Mouse (Mus musculus) Patski (cell line): Measurements from ENCODE around the gene Begain. TPM values are rescaled to one million over a fixed set of nuclear protein-coding genes. Genes with fewer than 3 reads are reported as not detected.

Source experiments
- ATAC-seq: fragments of 100-300 bp; one replicate; pipeline ENCODE4 v1.8.0; 2021
- CTCF ChIA-PET: fragments of 350-600 bp; sonication (Branson Sonifier 250); formaldehyde crosslinking; loops from one replicate; lab custom pipeline; 2022; ENCODE audit warnings: inconsistent platforms; lab: Charles Lee
- POLR2A ChIA-PET: fragments of 350-600 bp; sonication (Branson Sonifier 250); formaldehyde crosslinking; loops from one replicate; lab custom pipeline; 2022; ENCODE audit warnings: antibody characterized with exemption, inconsistent platforms; lab: Charles Lee
- DNase-seq: peaks from one replicate; pipeline ENCODE4 v3.0.0-alpha.2; 2011; ENCODE audit warnings: low read depth, low spot score
- H3K27me3 ChIP-seq: fragments of 371-371 bp; one replicate; pipeline ENCODE4 v1.5.1; 2021
- CTCF ChIP-seq: fragments of 100-300 bp; IDR thresholded peaks from one replicate; pipeline ENCODE4 v1.5.1; 2021
- in situ Hi-C: fragments of 300-500 bp; cut with MboI; formaldehyde crosslinking; loops from 3 replicates; pipeline ENCODE4 v1.11.1; 2018; ENCODE audit warnings: low pct_unique_long_range_greater_than_20kb, mixed read lengths
- polyA plus RNA-seq: library from polyadenylated mRNA; unstranded; gene quantifications from one replicate; pipeline ENCODE4 v1.2.3, GENCODE M21; 2021

Begain gene
- 0.28 TPM for polyA plus RNA-seq

DNA sequence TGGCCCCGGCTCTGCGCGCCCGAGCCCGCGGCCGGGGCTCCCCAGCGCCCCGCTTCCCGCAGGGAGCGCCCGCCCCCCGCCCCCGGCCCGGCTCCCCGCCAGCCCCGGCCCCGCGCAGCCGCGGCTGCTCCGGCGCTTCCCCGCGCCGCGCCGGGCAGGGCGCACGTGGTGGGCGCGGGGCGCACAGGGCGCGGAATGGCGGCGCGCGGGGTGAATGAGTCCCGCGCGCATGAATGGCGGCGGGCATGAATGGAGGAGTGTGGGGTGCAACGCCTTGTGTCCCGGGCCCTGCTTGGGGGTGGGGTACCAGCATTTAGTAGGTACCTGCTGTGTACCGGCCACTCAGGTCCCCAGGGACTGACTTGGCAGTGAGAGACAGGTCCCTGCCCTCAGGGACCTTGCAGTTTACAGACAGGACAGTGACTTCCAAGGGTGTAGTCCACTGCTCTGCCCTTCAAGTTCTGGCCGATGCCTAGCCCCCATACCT is at the start of gene Begain:
Gene Begain (minus strand): TSS at position 51 of the 487 bp plus-strand sequence.
- peaks cover 28% of the 10 kb centered on the region for H3K27me3 ChIP-seq
- ATAC-seq = no peak
- CTCF ChIA-PET = no interaction called here
- TF ChIP-seq CTCF = no peak
- no peak for DNase-seq
- POLR2A ChIA-PET = no interaction called here
- in situ Hi-C loops = no loop called here

DNA sequence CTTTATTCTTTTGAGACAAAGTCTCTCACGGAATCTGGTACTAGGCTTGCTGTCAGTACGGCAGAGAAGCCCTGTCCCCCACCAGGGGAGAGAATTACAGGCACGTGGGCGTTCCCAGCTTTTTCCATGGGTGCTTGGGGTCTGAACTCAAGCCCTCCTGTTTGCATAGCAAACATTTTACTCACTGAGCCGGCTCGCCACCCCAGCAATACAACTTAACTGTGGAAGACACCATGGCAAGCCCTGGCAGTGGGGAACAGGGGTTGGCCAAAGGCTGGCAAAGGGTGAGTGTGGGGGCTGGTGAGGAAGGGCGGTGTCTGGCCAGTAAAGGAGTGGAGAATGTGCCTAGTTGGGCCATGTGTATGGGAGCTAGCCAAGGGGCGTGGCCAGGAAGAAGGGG is 47.7 kb upstream of the Begain start:
- H3K27me3 ChIP-seq = peaks cover 11% of the 10 kb centered on the region
- POLR2A ChIA-PET = no interaction called here
- CTCF ChIA-PET = no interaction called here
- no peak for DNase-seq
- TF ChIP-seq CTCF = no peak
- in situ Hi-C loops = loop anchor here (5.0 kb wide), 1 partner anchor 37 kb away; no protein-coding TSS in a partner anchor
- no peak for ATAC-seq

DNA sequence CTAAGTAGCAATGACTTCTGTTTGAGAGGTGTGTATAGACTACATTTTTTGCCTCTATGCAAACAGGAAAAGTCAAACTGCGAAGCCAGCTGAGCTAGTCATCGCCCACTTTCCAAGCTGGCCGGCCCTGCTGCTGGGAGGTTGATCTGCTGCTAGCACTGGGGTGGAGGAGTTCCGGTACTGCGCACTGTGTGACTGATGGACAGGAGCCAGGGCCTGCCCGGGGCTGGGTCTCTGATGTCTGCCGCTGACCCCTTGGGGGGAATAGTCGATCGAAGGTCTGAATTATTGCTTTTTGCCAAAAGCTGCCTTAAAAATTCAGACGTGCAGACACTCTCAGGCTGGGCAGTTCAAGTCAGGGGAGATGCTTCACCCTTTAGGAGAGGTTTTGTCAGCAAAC is 47.1 kb upstream of the Begain start:
- no peak for DNase-seq
- in situ Hi-C loops = loop anchor here (5.0 kb wide), 1 partner anchor 37 kb away; no protein-coding TSS in a partner anchor
- CTCF ChIA-PET = no interaction called here

DNA sequence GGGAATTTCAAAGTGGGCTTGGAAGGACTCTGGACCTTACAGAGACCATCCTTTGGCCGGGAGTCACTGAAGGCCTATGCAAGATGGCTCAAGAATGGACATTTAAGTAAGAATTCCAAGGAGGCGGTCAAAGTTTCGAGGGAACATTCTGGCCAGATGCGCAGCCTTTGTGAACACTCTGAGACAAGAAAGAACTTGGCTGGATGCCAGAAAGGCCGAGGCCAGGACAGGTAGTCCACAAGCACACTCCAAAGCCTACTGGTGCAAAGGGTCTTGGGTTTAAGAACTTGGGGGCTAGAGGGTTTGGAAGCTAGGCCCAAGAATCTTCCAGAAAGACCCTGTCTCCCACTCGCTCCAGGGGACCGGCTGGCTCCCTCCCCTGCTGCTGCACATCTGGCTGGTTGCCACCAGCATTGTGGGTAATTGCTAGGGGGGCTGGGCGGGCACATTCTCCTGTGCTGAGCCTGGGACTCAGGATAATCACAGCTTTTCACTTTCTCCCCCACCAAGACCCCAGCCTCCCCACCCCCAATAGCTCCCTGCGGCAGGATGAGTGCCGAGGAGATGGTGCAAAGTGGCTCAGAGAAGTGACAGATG is 45.1 kb upstream of the Begain start:
- no peak for ATAC-seq
- TF ChIP-seq CTCF = no peak
- H3K27me3 ChIP-seq = peaks cover 11% of the 10 kb centered on the region
- DNase-seq = no peak
- ChIA-PET POLR2A (no interaction called here), CTCF (no interaction called here)
- in situ Hi-C loops = no loop called here

More for the DNA sequence above, 47.1 kb upstream of the Begain start:
- peaks cover 11% of the 10 kb centered on the region for H3K27me3 ChIP-seq
- POLR2A ChIA-PET = no interaction called here
- no peak for ATAC-seq
- no peak for TF ChIP-seq CTCF

DNA sequence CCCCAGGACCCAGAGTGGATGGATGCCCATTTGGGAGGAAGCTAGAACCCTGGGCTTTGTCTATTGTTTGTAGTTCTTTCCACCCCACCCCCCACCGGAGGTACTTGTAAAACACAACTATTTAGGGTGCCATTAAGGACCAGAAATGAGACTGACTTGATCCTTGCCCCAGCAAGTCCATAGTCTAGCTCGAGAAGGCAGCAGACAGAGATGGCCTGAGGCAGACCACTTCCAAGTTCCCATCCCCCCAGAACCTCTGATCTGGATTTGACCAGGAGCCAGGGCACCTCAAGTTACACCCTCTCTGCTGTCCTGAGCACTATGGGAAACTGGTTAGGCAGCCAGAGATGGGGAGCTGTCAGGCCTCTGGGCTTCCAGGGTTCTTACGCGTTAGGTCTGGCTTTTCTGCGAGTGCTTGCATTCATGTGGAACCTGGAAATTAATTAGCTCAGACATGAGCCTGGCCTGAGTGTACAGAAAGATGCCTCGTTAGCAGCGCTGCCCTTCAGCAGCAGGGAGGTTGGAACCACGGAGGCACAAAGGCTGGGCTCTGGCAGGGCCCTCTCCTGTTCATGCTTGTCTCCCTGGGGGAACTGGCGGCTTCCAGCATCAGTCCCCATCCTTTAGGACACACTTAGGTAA is 44.5 kb upstream of the Begain start:
- no peak for TF ChIP-seq CTCF
- H3K27me3 ChIP-seq = peaks cover 8% of the 10 kb centered on the region
- ATAC-seq (no peak), DNase-seq (no peak)
- ChIA-PET CTCF (no interaction called here), POLR2A (no interaction called here)
- in situ Hi-C loops = no loop called here

DNA sequence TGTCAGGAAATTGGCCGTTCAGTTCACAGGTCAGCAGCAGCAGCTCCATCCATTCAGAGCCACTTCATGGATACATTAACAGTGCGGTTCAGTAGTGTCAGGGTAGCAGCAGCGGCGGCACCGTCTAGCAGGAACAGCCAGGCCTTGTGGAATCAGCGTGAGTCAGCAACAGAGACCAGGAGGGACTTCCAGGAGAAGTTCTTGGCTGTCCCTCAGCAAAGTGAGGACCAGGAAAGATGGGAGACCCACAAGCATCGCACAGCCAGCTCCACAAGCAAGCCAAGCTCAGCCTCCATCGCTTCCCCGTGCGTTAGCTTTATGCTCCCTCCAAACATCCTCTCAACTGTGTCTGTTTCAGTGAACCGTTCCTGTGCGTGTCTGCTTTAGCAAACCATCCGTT is 40.9 kb upstream of the Begain start:
- H3K27me3 ChIP-seq = peaks cover 9% of the 10 kb centered on the region
- ATAC-seq (no peak), DNase-seq (no peak)
- CTCF ChIA-PET = no interaction called here
- POLR2A ChIA-PET = no interaction called here
- in situ Hi-C loops = no loop called here
- TF ChIP-seq CTCF = no peak

DNA sequence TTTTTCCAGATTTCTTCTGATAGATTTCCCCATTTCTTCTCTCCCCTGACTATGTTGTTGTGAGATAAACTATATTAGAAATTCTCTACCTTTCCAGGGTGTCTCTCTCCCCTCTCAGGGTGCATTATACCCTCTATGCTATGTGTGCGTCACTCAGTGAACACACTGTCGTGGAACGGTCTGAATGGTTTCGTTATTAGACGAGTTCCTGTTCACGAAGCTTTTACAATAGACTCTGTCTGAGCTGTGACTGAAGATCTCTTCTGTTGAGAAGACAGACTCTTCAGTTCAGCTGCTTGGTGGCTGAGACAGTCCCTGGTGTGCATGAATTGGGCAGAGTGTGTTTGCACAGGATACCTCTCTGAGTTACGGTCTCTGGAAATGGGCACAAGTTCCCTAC is 32.4 kb upstream of the Begain start:
- in situ Hi-C loops = no loop called here
- H3K27me3 ChIP-seq = peaks cover 22% of the 10 kb centered on the region
- POLR2A ChIA-PET = no interaction called here
- no peak for ATAC-seq
- no peak for DNase-seq
- CTCF ChIA-PET = no interaction called here
- no peak for TF ChIP-seq CTCF

DNA sequence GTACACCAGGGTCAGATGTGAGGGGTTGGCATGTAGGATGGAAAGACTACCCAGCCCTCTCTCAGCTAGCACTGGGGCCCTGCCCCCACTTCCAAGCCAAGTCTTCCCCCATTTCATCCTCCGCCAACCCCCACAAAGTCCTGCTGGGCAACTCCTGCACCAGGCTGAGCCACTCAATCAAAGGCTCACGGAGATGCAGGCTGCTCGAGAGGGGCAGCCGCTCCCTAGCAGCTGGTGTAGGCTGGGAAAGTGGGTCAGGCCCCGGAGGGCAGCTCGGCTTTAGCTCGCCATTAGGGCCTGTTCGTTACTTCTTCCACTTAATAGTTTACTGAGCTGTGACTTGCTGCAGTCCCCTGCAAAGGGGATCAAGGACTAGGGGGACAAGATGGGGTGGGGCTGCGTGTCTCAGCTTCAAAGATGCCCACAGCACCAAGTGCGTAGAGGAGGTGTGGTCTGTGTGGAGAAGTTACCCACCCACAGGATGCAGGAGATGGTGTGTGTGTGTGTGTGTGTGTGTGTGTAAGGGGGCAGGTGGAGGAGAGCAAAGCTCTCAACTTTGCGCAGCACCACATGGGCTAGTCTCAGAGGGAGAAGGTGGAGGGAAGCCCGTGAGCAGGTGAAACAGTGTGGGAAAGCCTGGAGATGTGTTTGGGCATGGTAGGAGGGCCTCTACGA is 22.6 kb upstream of the Begain start:
- no peak for TF ChIP-seq CTCF
- ATAC-seq (no peak), DNase-seq (no peak)
- in situ Hi-C loops = no loop called here
- ChIA-PET CTCF (no interaction called here), POLR2A (no interaction called here)
- H3K27me3 ChIP-seq = peaks cover 9% of the 10 kb centered on the region

DNA sequence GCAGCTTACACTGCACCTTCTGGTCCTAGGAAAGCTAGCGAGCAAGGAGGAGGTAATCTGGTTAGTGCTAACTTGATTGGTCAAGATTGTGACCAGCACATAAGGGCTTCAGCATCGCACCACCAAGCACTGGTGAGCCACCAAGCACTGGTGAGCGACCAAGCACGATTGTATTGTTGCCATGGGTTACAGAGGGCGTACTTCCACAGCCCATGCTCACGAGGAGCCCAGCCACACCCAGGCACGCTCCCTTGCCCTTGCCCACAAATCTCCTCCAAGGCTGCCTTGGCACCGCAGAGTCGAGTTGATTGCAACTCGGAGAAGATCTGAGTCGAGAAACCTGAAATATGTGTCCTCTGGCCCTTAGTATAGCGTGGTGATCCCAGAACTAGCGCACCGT is 22.0 kb upstream of the Begain start:
- ATAC-seq = no peak

DNA sequence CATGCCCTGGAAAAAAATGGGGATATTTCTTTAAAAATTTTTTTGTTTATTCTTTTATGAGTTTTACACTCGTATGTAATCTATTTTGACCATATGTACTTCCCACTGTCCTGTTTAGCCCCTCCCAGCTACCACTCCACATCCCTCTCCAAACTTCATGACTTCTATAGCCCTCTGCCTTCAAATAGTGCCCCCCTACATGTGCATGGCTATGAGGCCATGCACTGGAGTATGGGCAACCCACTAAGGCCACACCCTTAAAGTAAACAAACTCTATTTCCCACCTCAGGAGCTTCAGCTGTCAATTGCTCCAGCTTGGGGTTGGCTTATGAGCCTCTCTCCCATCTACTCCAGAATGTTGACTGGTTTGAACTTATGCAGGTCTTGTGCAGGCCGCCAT is 18.1 kb upstream of the Begain start:
- ChIA-PET POLR2A (interaction anchor here (0.5 kb wide), 1 partner anchor 13 kb away, joined by 3 read pairs; no protein-coding TSS in a partner anchor), CTCF (no interaction called here)
- peaks cover 5% of the 10 kb centered on the region for H3K27me3 ChIP-seq
- TF ChIP-seq CTCF = no peak
- DNase-seq (no peak), ATAC-seq (no peak)
- in situ Hi-C loops = no loop called here

More for the DNA sequence above, 22.0 kb upstream of the Begain start:
- POLR2A ChIA-PET = no interaction called here
- peaks cover 9% of the 10 kb centered on the region for H3K27me3 ChIP-seq
- in situ Hi-C loops = no loop called here
- no peak for TF ChIP-seq CTCF
- CTCF ChIA-PET = no interaction called here
- no peak for DNase-seq

DNA sequence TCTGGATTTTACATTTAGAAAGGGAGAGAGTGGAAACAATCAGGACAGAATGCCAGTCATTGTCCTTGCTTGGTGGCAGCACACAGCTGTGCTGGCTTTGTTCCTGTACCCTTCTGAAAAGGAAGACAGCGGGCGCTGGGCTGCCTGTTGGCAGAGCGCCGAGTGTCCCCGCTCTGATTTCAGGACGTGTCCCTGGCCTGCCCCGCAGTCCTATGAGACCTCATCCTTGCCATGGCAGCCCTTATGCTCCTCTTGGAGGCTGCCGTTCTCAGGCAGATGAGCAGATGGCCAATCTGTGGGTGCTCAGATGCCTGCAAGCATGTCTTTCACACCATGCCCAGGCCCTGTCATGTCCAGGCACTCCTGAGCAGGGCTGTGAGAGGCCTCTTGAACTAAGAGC is 17.7 kb upstream of the Begain start:
- H3K27me3 ChIP-seq = peaks cover 5% of the 10 kb centered on the region
- in situ Hi-C loops = no loop called here
- DNase-seq (no peak), ATAC-seq (no peak)
- no peak for TF ChIP-seq CTCF
- ChIA-PET CTCF (no interaction called here), POLR2A (interaction anchor here (0.5 kb wide), 1 partner anchor 12 kb away, joined by 3 read pairs; no protein-coding TSS in a partner anchor)
